Mouse (Mus musculus) heart, adult 11 months (tissue): ENCODE results near the gene Dennd5b.
"Not testable (repeated sequence)": the region's sequence is repeated elsewhere in the genome, so short reads cannot be mapped to it uniquely, and the experiment has no call there.

ENCODE experiments used
- DNase-seq: peaks from one replicate; pipeline ENCODE4 v3.0.0; 2022

Dennd5b gene

GRCm38 (mm10) chr6:149005009-149005408 is 96.5 kb downstream of the Dennd5b start:
- no peak for DNase-seq

DNA sequence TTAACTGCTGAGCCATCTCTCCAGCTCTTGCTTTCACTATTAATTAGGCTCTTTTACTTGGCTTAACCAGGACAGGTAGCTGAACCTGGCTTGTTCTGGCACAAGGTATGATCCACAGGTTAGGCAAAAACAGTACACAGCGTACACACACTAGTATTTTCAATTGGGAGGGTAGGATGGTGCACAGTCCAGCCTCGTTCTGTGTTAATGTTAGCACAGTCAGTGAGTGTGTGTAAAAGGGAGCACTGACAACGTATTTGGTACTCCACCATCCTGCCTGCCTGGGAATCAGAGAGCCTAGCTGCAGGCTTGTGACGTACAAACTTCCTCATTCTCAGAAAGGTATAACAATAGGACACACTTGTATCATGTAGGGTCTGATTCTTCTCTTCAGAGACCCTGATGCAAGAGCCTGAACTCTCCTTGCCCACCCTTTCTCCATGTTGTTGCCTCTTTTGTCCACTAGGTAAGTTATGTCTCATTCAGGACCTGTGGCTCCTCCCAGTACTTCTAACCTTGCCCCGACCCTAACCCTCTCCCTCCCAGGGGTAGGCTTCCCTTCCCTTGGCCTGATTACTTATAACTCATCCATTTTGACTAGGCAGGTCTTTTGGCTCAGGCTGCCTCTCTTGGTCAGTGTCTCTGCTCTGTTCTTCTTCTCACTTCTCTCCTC is 107.0 kb downstream of the Dennd5b start:
- no peak for DNase-seq

- peak; percentile 23 for DNase-seq
These were observed 108.1 kb downstream of the Dennd5b start for GRCm38 (mm10) chr6:148993117-148994077.

- DNase-seq = no peak
These were observed 108.9 kb downstream of the Dennd5b start for GRCm38 (mm10) chr6:148992373-148993116.

GRCm38 (mm10) chr6:148991660-148992372 is 109.7 kb downstream of the Dennd5b start:
- DNase-seq = peak; percentile 63

- not testable (repeated sequence) for DNase-seq
These were observed 111.5 kb downstream of the Dennd5b start for GRCm38 (mm10) chr6:148989792-148990491.

DNA sequence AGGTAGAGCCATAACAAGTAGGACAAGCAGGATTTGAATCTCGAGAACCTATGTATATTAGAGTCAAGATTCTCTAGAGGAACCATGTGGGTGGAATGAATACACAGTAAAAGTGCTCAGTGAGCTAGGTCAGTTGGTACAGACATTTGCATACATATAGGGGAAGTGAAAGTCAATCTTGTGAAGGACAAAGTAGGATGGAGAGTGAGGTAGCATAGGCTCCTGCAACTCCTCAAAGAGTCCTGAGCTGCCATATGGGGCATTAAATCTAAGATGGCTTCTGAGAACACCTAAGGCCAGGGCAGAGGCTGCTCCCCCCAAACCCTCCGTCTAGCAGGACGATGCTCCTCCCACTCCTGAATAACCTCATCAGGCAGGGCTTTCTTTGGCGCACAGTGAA is 115.5 kb downstream of the Dennd5b start:
- no peak for DNase-seq

DNA sequence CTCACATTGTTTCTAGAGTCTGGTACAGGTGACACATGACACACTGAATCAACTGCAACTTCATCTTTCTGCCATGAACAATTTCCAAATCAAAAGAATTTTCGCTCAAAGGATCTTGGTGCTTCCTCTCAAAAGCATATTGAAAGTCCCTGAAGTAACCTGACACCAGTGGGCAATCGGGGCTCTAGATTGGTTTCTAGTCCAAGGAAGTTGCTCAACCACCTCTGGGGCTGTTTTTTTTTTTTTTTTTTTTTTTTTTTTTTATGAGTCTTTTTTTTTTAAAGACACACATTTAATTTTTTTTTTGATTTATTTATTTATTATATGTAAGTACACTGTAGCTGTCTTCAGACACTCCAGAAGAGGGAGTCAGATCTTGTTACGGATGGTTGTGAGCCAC is 121.0 kb downstream of the Dennd5b start:
- no peak for DNase-seq

DNA sequence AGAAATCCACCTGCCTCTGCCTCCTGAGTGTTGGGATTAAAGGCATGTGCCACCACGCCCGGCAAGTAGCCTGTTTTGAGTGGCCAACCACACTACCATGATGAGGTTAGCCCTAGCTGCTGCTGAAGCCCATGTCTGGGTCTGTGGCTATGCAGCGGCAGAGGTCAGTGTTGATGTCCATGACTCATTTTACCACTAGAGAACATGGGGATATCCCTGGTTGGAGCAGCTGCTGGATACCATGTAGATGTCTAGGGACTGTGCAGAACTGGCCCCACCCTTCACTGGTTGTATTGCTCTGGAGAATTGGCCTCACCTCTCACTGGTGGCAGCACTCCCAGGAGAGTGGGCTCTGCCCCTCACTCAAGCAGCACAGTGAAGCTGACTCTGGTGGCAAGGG is 126.4 kb downstream of the Dennd5b start:
- DNase-seq = peak; percentile 84

- DNase-seq = peak; percentile 2
These were observed 128.6 kb downstream of the Dennd5b start for GRCm38 (mm10) chr6:148972891-148973290.

DNA sequence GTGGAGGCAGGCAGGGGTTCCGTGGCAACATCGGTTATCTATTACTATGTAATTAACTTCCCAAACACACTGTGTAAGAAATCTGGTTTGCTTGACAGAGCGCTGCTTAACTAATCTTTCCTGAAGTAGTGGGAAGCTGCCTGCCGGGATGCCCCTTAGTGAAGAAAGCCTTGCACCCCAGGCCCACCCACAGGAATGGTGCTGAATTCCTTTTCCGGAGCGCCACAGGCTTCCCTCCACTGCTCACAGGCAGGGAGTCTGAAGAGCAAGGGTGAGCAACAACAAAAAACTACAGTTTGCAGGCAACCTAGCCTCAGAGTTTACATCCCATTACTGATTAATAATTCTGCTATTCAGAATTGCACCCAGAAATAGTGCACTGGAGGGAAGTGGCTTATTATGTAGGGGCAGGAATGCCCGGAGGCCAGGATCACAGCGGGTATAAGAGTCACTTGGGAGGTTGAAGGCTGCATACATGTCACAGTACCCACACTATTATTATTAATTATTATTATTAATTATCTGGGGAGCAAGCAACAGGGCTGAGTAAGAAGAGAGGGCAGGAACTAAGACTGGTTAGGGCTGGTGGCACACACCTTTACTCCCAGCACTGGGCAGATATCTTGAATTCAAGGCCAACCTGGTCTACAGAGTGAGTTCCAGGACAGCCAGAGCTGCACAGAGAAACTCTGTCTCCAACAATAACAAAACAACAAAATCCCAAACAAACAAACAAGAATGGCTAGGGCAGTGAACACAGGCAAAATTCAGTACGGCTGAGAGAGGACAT is 129.2 kb downstream of the Dennd5b start:
- peak; percentile 75 for DNase-seq

GRCm38 (mm10) chr6:148971385-148971940 is 130.0 kb downstream of the Dennd5b start:
- DNase-seq = peak; percentile 83

DNA sequence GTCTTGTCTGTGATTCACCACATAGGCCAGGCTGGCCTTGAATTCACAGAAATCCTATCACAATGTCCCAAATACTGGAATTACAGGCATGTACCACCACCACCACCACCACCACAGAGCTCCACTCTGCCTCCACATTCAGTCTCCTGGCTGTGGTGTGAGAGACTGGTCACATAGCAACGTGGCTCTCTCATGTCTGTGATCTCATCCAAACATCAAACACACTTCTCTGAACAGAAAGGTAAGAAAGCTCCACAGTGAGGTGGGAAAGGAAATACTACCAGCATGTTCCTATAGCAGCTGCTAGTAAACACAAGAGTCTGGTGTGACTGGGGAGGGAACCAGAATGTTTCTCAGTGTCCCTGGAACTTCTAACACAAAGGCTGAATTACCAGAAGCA is 140.2 kb downstream of the Dennd5b start:
- DNase-seq = peak; percentile 44

- DNase-seq = peak; percentile 50
These were observed 141.8 kb downstream of the Dennd5b start for GRCm38 (mm10) chr6:148959540-148960238.

GRCm38 (mm10) chr6:148958712-148959111 is 142.8 kb downstream of the Dennd5b start:
- peak; percentile 61 for DNase-seq

GRCm38 (mm10) chr6:148957046-148957445 is 144.4 kb downstream of the Dennd5b start:
- DNase-seq = peak; percentile 29

- DNase-seq = peak; percentile 64
These were observed 145.6 kb downstream of the Dennd5b start for GRCm38 (mm10) chr6:148955641-148956420.

DNA sequence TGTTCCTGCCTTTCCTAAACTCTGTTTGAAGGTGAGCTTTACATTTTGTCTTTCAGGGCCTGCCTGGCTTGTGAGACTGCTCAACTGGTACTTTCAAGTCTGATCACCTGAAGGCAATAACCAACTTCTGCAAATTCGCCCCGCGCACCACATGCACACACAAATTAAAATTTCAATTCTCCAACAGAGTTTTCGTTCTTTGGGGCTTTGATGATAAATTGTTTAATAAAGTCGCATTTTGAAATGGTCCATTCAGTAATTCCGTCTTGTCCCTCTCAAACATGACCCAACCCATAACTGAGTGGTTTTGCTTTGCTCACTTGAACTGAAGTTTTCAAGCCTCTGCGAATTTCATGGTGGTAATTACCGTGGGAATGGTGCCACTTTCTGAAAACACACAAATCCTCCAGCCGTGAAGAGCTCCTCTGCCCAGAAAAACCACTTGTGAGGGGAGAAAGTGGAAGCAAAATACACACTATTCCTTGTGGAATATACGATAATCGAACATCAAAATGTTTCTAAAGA is 154.5 kb downstream of the Dennd5b start:
- no peak for DNase-seq

DNA sequence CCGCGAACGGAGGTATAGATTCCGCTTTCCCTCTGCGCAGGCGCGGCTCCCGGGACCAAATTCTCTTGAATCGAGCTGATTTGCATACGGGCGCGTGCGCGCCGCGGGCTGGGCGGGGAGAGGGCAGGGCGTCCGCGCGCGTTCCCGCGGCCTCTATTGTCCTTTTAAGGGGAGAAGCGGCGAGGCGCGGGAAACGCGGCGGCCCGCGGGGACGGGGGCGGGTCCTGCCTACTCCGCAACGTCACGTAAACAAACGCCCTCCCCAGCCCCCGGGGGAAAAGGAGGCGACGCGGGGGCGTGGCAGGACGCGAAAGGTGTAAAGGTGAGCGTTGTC is 155.1 kb downstream of the Dennd5b start, which contains the start of gene Sinhcaf:
Sinhcaf (minus strand) TSS at position 59 of the 334 bp plus-strand sequence.
- DNase-seq = peak; percentile 100
